Mouse (Mus musculus) heart, adult 2 months (tissue): ENCODE measurements at regions not wholly inside any gene's neighbourhood (a gene's known extent, or its start where the extent isn't known, plus 50 kb on each side); places are given as distances from the start of the nearest gene placed in this dataset.

Experiments used
- CTCF ChIP-seq: fragments of 200-600 bp; IDR thresholded peaks from 2 replicates; pipeline ENCODE4 v1.8.1; 2022; ENCODE audit warnings: antibody characterized with exemption, mild to moderate bottlenecking, moderate library complexity
- POLR2A ChIP-seq: fragments of 200-500 bp; IDR thresholded peaks from 2 replicates; pipeline ENCODE4 v1.6.1; 2011; ENCODE audit warnings: mild to moderate bottlenecking, low read depth, low read length, control low read depth; ENCODE audit not compliant: insufficient read depth

GRCm38 (mm10) chr11:51916033-51916929 lies 51.2 kb upstream of the Cdkn2aipnl start:
- no peak for TF ChIP-seq CTCF
- peak; percentile 85 for TF ChIP-seq POLR2A
